Mouse (Mus musculus) hindbrain, embryonic 14.5 days (tissue): ENCODE data around the gene Wdfy3. TPM values are rescaled to one million over a fixed set of nuclear protein-coding genes. Genes with fewer than 3 reads are reported as not detected.

Source experiments
- ATAC-seq: fragments of 200-750 bp; cut with Nextera tagmentation; 2 replicates; pipeline ENCODE4 v1.8.0; 2017; ENCODE audit warnings: moderate number of reproducible peaks, mild to moderate bottlenecking, moderate TSS enrichment, moderate library complexity; ENCODE audit not compliant: low FRiP score
- DNase-seq: peaks from one replicate; pipeline ENCODE4 v3.0.0-alpha.2; 2015; ENCODE audit warnings: low spot score
- H3K27ac ChIP-seq: fragments of 300-500 bp; sonication (generic); 2 replicates; pipeline ENCODE4 v1.5.1; 2014; ENCODE audit warnings: mild to moderate bottlenecking, moderate library complexity
- H3K27me3 ChIP-seq: fragments of 300-500 bp; sonication (generic); 2 replicates; pipeline ENCODE4 v1.6.1; 2014; ENCODE audit warnings: mild to moderate bottlenecking, low read length, mixed read lengths; ENCODE audit not compliant: control insufficient read depth, insufficient read depth
- H3K36me3 ChIP-seq: fragments of 300-500 bp; sonication (generic); replicated peaks from 2 replicates; pipeline ENCODE4 v1.6.1; 2014; ENCODE audit not compliant: control insufficient read depth, insufficient read depth
- H3K4me1 ChIP-seq: fragments of 300-500 bp; sonication (generic); replicated peaks from 2 replicates; pipeline ENCODE4 v1.6.1; 2014; ENCODE audit warnings: antibody characterized with exemption, low read length, mixed read lengths; ENCODE audit not compliant: control insufficient read depth, insufficient read depth
- H3K4me2 ChIP-seq: fragments of 300-500 bp; sonication (generic); replicated peaks from 2 replicates; pipeline ENCODE4 v1.6.1; 2014; ENCODE audit warnings: mild to moderate bottlenecking, moderate library complexity
- H3K4me3 ChIP-seq: fragments of 300-500 bp; sonication (generic); replicated peaks from 2 replicates; pipeline ENCODE4 v1.5.1; 2014; ENCODE audit warnings: mild to moderate bottlenecking, low read length
- H3K9ac ChIP-seq: fragments of 300-500 bp; sonication (generic); 2 replicates; pipeline ENCODE4 v1.6.1; 2014
- H3K9me3 ChIP-seq: fragments of 300-500 bp; sonication (generic); 2 replicates; pipeline ENCODE4 v1.6.1; 2016; ENCODE audit warnings: low read length; ENCODE audit not compliant: control insufficient read depth
- WGBS: fragments of 180-500 bp; shearing (Covaris S2); extraction: QIAGEN DNeasy Blood & Tissue Kit; methylation state at CpG from one replicate; pipeline ENCODE4 v1.1.7; 2014; 5-methylcytosine and 5-hydroxymethylcytosine counted together
- polyA plus RNA-seq: library from polyadenylated mRNA; unstranded; fragments of >200 nt; fragmentation: Nextera tagmentation; extraction: Ambion mirVana; gene quantifications from 2 replicates; pipeline ENCODE4 v1.2.1, GENCODE M21; 2014

The Wdfy3 gene
- polyA plus RNA-seq, 1 experiment from 2014 or later, result 36.2 TPM

DNA sequence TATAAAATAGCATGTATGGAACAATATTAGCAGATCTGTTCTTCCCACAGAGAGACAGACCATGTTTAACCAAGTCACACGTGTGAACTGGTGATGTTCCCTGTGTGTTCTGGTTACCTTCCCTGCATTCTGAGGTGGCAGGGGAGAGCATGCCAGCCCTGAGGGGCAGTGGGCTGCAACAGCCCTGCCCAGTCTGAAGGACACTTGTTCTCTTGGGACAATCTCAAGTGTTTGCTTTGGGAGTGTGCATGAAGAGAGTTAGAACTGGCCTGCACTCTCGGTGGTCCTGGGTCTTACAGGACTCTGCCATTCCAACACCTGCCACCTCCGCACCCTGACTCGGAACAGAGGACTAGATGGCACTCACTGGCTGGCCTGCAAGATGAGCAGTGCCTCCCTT is 193.5 kb downstream of the Wdfy3 start:
- Histone ChIP-seq H3K4me2 (no peak overlapping the region), H3K27ac (no peak overlapping the region), H3K27me3 (no peaks in the 10 kb centered on the region), H3K9me3 (no peaks in the 10 kb centered on the region), H3K4me1 (no peaks in the 10 kb centered on the region), H3K36me3 (peaks cover 99% of the 10 kb centered on the region), H3K9ac (no peak overlapping the region), H3K4me3 (no peak overlapping the region)
- WGBS, result 95% methylated on average over 4 of the region's 4 CpGs
- DNase-seq (no peak), ATAC-seq (no peak)

DNA sequence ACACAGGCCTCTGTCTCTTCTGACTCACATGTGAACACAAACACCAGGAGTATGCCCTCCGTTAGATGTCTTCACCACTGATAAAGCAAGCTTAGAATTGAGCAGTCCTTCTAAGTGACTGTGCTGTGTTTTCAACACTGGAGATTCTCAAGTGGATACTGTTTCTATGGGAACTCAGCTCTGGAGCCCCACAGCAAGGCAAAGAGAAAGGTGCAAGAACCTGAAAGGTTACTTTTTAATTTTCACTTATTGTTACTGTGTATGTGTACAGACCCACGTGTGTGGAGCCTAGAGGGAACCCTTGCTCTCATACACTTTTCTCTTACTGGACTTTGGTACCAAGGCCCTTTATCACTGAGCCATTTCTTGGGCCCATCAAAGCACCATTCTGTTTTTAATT is 203.0 kb downstream of the Wdfy3 start:
- Histone ChIP-seq H3K27me3 (no peaks in the 10 kb centered on the region), H3K4me1 (no peaks in the 10 kb centered on the region), H3K36me3 (peaks cover 100% of the 10 kb centered on the region), H3K4me3 (no peak overlapping the region), H3K4me2 (no peak overlapping the region), H3K27ac (no peak overlapping the region), H3K9ac (no peak overlapping the region), H3K9me3 (no peaks in the 10 kb centered on the region)
- no peak for DNase-seq
- no peak for ATAC-seq
- 83% methylated on average over 2 of the region's 2 CpGs for WGBS

DNA sequence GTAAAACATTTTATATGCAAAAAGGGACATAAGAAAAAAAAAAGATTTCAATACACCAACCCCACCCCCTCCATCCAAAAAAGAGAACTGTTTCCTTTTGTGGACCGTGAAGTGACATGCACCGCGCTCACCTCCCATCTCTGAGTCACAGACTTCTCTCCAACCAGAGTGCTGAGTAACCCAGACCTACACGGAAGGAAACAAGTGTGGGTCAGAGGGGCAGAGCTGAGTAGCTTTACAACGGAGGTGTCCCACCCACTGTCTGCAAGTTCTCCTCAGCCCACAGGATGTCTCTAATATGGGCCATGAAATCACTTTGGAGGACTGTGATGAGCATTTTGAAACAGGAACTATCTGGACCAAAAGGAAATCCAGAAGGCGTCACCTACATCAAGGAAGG is 205.8 kb downstream of the Wdfy3 start:
- Histone ChIP-seq H3K4me3 (no peak overlapping the region), H3K9me3 (no peaks in the 10 kb centered on the region), H3K36me3 (peaks cover 100% of the 10 kb centered on the region), H3K27me3 (no peaks in the 10 kb centered on the region), H3K9ac (no peak overlapping the region), H3K4me2 (no peak overlapping the region), H3K4me1 (no peaks in the 10 kb centered on the region), H3K27ac (no peak overlapping the region)
- WGBS, result 92% methylated on average over 6 of the region's 6 CpGs
- no peak for ATAC-seq
- DNase-seq, result no peak

DNA sequence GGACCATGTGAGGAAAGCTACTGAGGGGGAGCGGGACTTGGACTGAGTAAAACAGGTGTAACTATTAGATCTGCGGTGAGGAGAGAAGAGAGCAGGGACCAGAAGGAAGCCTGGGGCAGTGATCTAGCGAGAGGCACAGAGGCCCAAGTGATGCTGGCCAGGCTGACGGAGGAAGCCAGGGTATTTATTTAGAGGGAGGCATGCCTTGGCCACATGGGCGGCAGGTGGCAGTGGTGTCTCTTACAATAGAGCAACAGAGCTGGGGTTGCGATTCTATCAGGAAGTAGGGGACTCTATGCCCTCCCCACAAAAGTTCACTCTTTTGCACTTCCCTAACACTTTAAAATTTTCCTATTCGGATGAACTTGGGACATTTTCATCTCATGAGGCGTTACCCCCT is 207.1 kb downstream of the Wdfy3 start:
- no peaks in the 10 kb centered on the region for H3K9me3 ChIP-seq
- no peak overlapping the region for H3K4me2 ChIP-seq
- H3K4me1 ChIP-seq, result no peaks in the 10 kb centered on the region
- ATAC-seq (no peak), DNase-seq (no peak)
- H3K36me3 ChIP-seq, result peaks cover 100% of the 10 kb centered on the region
- no peak overlapping the region for H3K4me3 ChIP-seq
- WGBS, result 90% methylated on average over 8 of the region's 8 CpGs
- no peak overlapping the region for H3K27ac ChIP-seq
- no peaks in the 10 kb centered on the region for H3K27me3 ChIP-seq
- no peak overlapping the region for H3K9ac ChIP-seq

DNA sequence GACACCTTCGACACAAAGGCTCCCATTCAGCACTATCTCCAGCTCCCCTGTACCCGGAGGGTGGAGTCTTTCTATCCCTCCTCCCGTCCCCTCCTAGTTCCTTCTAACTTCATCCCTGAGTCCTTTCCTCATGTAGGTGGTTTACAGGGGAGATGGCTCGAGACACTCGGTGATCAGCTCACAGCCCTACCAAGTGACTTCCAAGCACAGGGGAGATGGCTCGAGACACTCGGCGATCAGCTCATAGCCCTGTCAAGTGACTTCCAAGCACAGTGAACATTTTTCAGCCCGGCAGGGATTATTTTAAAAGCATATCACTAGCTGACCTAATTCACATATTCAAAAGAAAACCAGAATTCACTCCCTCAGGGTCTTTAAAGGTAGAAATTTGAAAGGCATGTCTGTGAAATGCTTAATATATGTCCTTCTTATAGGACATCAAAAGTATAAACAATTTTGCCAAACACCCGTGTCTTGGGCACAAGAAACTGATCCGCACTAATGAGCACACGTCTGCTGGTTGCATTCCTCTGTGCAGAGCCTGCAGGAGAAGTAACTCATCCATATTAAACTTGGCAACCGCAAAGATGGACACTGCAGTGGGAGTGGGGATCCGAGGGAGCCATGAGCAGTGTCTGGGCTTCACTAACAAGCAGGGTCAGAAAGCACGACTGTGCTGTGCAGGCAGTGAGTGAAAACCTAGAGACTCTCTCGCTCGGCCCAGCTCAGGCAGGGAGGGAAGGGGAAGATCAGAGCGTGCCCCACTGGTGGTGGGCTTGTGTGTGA is 207.7 kb downstream of the Wdfy3 start:
- H3K9ac ChIP-seq, result no peak overlapping the region
- DNase-seq (no peak), ATAC-seq (no peak)
- H3K27ac ChIP-seq, result no peak overlapping the region
- H3K4me2 ChIP-seq, result no peak overlapping the region
- H3K36me3 ChIP-seq, result peaks cover 100% of the 10 kb centered on the region
- H3K4me3 ChIP-seq, result no peak overlapping the region
- no peaks in the 10 kb centered on the region for H3K4me1 ChIP-seq
- WGBS, result 90% methylated on average over 18 of the region's 18 CpGs
- H3K27me3 ChIP-seq, result no peaks in the 10 kb centered on the region
- no peaks in the 10 kb centered on the region for H3K9me3 ChIP-seq

DNA sequence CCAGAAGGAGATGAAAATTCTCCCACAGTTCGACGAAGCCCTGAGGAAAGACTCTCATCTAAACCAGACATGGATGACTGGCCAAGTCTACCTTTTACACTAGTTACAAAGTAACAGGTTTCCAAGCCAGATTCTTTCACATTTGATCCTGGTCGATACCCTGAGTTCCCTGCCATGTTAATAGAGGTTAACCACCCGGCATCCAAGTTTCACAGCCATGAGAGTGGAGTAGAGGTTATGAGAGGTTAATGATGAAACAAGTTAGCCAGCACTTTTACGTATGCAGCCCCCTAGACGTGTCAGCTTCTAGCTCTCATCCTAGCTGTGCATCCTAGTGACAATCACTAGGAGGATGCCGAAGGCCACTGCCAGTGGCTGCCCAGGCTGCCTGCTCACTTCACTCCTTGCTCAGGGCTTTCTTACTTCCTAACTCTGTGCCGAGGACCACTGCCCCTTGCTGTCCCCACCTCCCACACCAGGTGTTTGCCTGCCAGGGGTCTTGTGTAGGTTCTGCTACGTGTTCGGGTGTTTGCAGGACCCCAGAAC is 210.8 kb downstream of the Wdfy3 start:
- H3K9ac ChIP-seq, result no peak overlapping the region
- no peak overlapping the region for H3K27ac ChIP-seq
- ATAC-seq (no peak), DNase-seq (no peak)
- H3K9me3 ChIP-seq, result no peaks in the 10 kb centered on the region
- H3K4me2 ChIP-seq, result no peak overlapping the region
- H3K4me3 ChIP-seq, result no peak overlapping the region
- H3K36me3 ChIP-seq, result peaks cover 100% of the 10 kb centered on the region
- 93% methylated on average over 10 of the region's 10 CpGs for WGBS
- no peaks in the 10 kb centered on the region for H3K4me1 ChIP-seq
- no peaks in the 10 kb centered on the region for H3K27me3 ChIP-seq

DNA sequence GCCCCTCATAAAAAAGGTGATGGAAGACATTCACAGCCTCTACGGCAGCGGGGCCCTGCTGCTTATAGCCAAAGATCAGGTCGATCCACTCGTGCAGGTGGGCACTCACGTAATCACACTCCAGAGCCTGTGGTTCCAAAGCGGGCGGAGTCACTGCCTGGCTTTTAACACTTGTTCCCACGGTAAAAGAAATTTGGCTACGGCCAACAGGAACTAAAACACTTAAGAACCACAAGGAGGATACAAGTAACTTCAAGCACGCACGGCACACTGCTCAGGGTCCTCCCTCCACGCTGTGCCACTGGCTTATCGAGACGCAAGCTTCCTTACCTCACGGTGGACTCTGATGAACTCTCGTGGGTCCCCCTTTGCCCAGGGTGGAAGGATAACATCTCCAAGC is 214.2 kb downstream of the Wdfy3 start:
- no peaks in the 10 kb centered on the region for H3K4me1 ChIP-seq
- no peak for ATAC-seq
- H3K4me3 ChIP-seq, result no peak overlapping the region
- no peaks in the 10 kb centered on the region for H3K27me3 ChIP-seq
- no peak overlapping the region for H3K9ac ChIP-seq
- DNase-seq, result no peak
- H3K4me2 ChIP-seq, result no peak overlapping the region
- H3K27ac ChIP-seq, result no peak overlapping the region
- H3K36me3 ChIP-seq, result peaks cover 100% of the 10 kb centered on the region
- no peaks in the 10 kb centered on the region for H3K9me3 ChIP-seq
- 97% methylated on average over 16 of the region's 16 CpGs for WGBS

DNA sequence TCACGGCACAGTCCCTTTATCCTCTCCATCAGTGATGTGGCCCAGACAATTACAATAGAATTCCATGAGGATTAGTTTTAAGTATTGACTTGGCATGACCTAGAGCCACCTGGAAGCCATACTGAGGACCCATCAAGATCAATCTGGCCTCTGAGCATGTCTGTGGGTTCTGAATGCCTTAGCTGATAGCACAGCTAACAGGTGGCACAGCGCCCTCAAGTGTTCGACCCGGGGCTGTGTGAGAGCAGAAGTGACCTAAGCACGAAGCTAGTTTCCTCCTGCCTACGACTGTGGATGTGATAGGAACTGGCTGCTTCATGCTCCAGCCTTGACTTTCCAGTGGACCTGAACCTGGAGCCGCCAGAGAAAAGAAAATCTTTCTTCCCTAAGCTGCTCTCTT is 215.1 kb downstream of the Wdfy3 start:
- DNase-seq (no peak), ATAC-seq (no peak)
- WGBS, result 91% methylated on average over 7 of the region's 7 CpGs

DNA sequence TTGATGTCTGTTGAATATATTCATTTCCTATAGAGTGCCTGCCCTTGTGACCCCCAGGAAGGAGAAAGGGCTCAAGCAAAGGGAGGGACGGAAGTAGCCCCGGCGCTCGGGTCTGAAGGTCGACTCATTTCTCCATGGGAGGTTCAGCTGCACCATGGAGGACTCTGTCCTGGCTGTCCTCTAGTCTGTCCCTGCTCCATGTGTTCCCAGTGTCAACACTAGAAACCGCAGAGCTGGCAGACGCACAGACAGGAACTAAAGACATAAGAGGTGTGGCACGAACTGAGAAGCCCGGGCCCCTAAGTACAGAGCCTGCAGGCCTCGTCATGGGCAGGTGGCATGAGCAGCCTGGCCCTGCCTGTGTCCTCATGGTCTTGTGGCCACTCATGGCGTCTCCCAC is 215.6 kb downstream of the Wdfy3 start:
- no peak for ATAC-seq
- no peak overlapping the region for H3K27ac ChIP-seq
- WGBS, result 97% methylated on average over 11 of the region's 11 CpGs
- H3K4me3 ChIP-seq, result no peak overlapping the region
- peaks cover 100% of the 10 kb centered on the region for H3K36me3 ChIP-seq
- no peaks in the 10 kb centered on the region for H3K4me1 ChIP-seq
- DNase-seq, result no peak
- H3K27me3 ChIP-seq, result no peaks in the 10 kb centered on the region
- H3K9me3 ChIP-seq, result no peaks in the 10 kb centered on the region
- H3K4me2 ChIP-seq, result no peak overlapping the region
- H3K9ac ChIP-seq, result no peak overlapping the region

More for the DNA sequence above, 215.1 kb downstream of the Wdfy3 start:
- no peaks in the 10 kb centered on the region for H3K4me1 ChIP-seq
- H3K27ac ChIP-seq, result no peak overlapping the region
- no peak overlapping the region for H3K9ac ChIP-seq
- H3K9me3 ChIP-seq, result no peaks in the 10 kb centered on the region
- no peaks in the 10 kb centered on the region for H3K27me3 ChIP-seq
- H3K4me3 ChIP-seq, result no peak overlapping the region
- H3K4me2 ChIP-seq, result no peak overlapping the region
- peaks cover 100% of the 10 kb centered on the region for H3K36me3 ChIP-seq
